ENCODE assay signal across 25 mouse cellular contexts in genomic region chr3:89221167-89221566, GRCm38 (mm10). TPM values are rescaled to one million over a fixed set of nuclear protein-coding genes. Genes with fewer than 3 reads are reported as not detected.
DNase-seq lines count a peak whose midpoint lies in the region; ATAC-seq lines count a peak whose summit lies in the region.
"Had no signal": no experiment of that assay in that cellular context is flagged by ENCODE, and none has a peak within 500 bp of the region (broad histone marks: within the 10 kb centered on the region; RNA-seq: fewer than 3 reads in every experiment).

No protein-coding gene starts in this region.

- no peak overlapping the region for H3K27ac ChIP-seq in hindbrain, embryonic 12.5 days
- no peak overlapping the region for H3K27ac ChIP-seq in hindbrain, embryonic 14.5 days
- peak overlapping the region; percentile 48; the same call in 1 of the 2 replicates for H3K27ac ChIP-seq in midbrain, embryonic 13.5 days
- H3K27ac ChIP-seq in midbrain, embryonic 11.5 days (ENCODE audit: low read depth, low read length), result no peak overlapping the region; the same call in 1 of the 2 replicates
- H3K27ac ChIP-seq in embryonic facial prominence, embryonic 10.5 days (replicated peaks), result no peak overlapping the region
- H3K27ac ChIP-seq in forebrain, embryonic 15.5 days (replicated peaks), result peak overlapping the region; percentile 27
- H3K27ac ChIP-seq: embryonic facial prominence, embryonic 15.5 days; intestine, embryonic 15.5 days; layer of hippocampus, adult 2 months; liver, embryonic 13.5 days; stomach, embryonic 15.5 days had no signal

- H3K4me1 ChIP-seq in hindbrain, embryonic 12.5 days, result peaks cover 51% of the 10 kb centered on the region
- peaks cover 19% of the 10 kb centered on the region for H3K4me1 ChIP-seq in hindbrain, embryonic 14.5 days (replicated peaks; ENCODE audit: control insufficient read depth, insufficient read depth, low read length)
- H3K4me1 ChIP-seq in midbrain, embryonic 13.5 days (replicated peaks), result peaks cover 82% of the 10 kb centered on the region
- H3K4me1 ChIP-seq in midbrain, embryonic 11.5 days (ENCODE audit: control insufficient read depth, insufficient read depth, low read length), result peaks cover 47% of the 10 kb centered on the region
- H3K4me1 ChIP-seq in embryonic facial prominence, embryonic 10.5 days, result peaks cover 60% of the 10 kb centered on the region
- peaks cover 42% of the 10 kb centered on the region for H3K4me1 ChIP-seq in forebrain, embryonic 15.5 days
- H3K4me1 ChIP-seq: liver, embryonic 13.5 days had no signal

- H3K9ac ChIP-seq in hindbrain, embryonic 12.5 days, result peak overlapping the region; percentile 35; the same call in 1 of the 2 replicates
- no peak overlapping the region for H3K9ac ChIP-seq in hindbrain, embryonic 14.5 days
- H3K9ac ChIP-seq in midbrain, embryonic 13.5 days (replicated peaks), result 0 out of 2 replicates have a peak overlapping the region, but pooled peaks have one; percentile 0
- no peak overlapping the region for H3K9ac ChIP-seq in midbrain, embryonic 11.5 days (ENCODE audit: low read length)
- no peak overlapping the region for H3K9ac ChIP-seq in forebrain, embryonic 15.5 days (replicated peaks)
- H3K9ac ChIP-seq: embryonic facial prominence, embryonic 15.5 days; heart, embryonic 12.5 days; intestine, embryonic 15.5 days; liver, embryonic 13.5 days; stomach, embryonic 15.5 days had no signal

- peaks cover 36% of the 10 kb centered on the region for H3K36me3 ChIP-seq in hindbrain, embryonic 12.5 days
- no peaks in the 10 kb centered on the region; the same call in 1 of the 2 replicates for H3K36me3 ChIP-seq in hindbrain, embryonic 14.5 days (replicated peaks; ENCODE audit: control insufficient read depth, insufficient read depth)
- H3K36me3 ChIP-seq in midbrain, embryonic 13.5 days, result peaks cover 48% of the 10 kb centered on the region
- H3K36me3 ChIP-seq in midbrain, embryonic 11.5 days (ENCODE audit: control insufficient read depth, insufficient read depth, low read length), result peaks cover 9% of the 10 kb centered on the region; the same call in 1 of the 2 replicates
- peaks cover 77% of the 10 kb centered on the region for H3K36me3 ChIP-seq in embryonic facial prominence, embryonic 10.5 days (replicated peaks)
- H3K36me3 ChIP-seq in forebrain, embryonic 15.5 days, result peaks cover 3% of the 10 kb centered on the region
- H3K36me3 ChIP-seq: intestine, embryonic 15.5 days; liver, embryonic 13.5 days; stomach, embryonic 15.5 days had no signal

- 67% methylated on average over 5 of the region's 5 CpGs for WGBS in hindbrain, embryonic 12.5 days
- WGBS in hindbrain, embryonic 14.5 days, result 61% methylated on average over 5 of the region's 5 CpGs
- 65% methylated on average over 5 of the region's 5 CpGs for WGBS in midbrain, embryonic 13.5 days
- WGBS in midbrain, embryonic 11.5 days, result 80% methylated on average over 5 of the region's 5 CpGs
- WGBS in embryonic facial prominence, embryonic 10.5 days, result 75% methylated on average over 5 of the region's 5 CpGs
- 47% methylated on average over 5 of the region's 5 CpGs for WGBS in forebrain, embryonic 15.5 days

- H3K4me2 ChIP-seq in hindbrain, embryonic 12.5 days (replicated peaks), result no peak overlapping the region
- no peak overlapping the region for H3K4me2 ChIP-seq in hindbrain, embryonic 14.5 days (replicated peaks)
- H3K4me2 ChIP-seq in midbrain, embryonic 13.5 days (replicated peaks), result no peak overlapping the region
- no peak overlapping the region for H3K4me2 ChIP-seq in midbrain, embryonic 11.5 days
- H3K4me2 ChIP-seq in forebrain, embryonic 15.5 days (replicated peaks), result no peak overlapping the region
- H3K4me2 ChIP-seq: embryonic facial prominence, embryonic 15.5 days; heart, embryonic 12.5 days; intestine, embryonic 15.5 days; liver, embryonic 13.5 days; stomach, embryonic 15.5 days had no signal

- no peaks in the 10 kb centered on the region for H3K27me3 ChIP-seq in hindbrain, embryonic 12.5 days
- no peaks in the 10 kb centered on the region for H3K27me3 ChIP-seq in hindbrain, embryonic 14.5 days (ENCODE audit: control insufficient read depth, insufficient read depth, low read length)
- H3K27me3 ChIP-seq in midbrain, embryonic 13.5 days, result no peaks in the 10 kb centered on the region
- no peaks in the 10 kb centered on the region for H3K27me3 ChIP-seq in midbrain, embryonic 11.5 days (ENCODE audit: control insufficient read depth, insufficient read depth, low read length)
- peaks cover 10% of the 10 kb centered on the region for H3K27me3 ChIP-seq in embryonic facial prominence, embryonic 10.5 days (replicated peaks; ENCODE audit: low read depth, poor library complexity, severe bottlenecking)
- no peaks in the 10 kb centered on the region for H3K27me3 ChIP-seq in forebrain, embryonic 15.5 days
- H3K27me3 ChIP-seq: embryonic facial prominence, embryonic 15.5 days; intestine, embryonic 15.5 days; stomach, embryonic 15.5 days had no signal

- H3K4me3 ChIP-seq in hindbrain, embryonic 12.5 days, result no peak overlapping the region
- H3K4me3 ChIP-seq in hindbrain, embryonic 14.5 days (replicated peaks; ENCODE audit: low read length), result no peak overlapping the region
- no peak overlapping the region for H3K4me3 ChIP-seq in midbrain, embryonic 13.5 days (replicated peaks)
- H3K4me3 ChIP-seq in midbrain, embryonic 11.5 days (ENCODE audit: low read depth, low read length), result no peak overlapping the region
- peak overlapping the region; percentile 11; the same call in 1 of the 2 replicates for H3K4me3 ChIP-seq in embryonic facial prominence, embryonic 10.5 days
- H3K4me3 ChIP-seq in forebrain, embryonic 15.5 days, result no peak overlapping the region
- H3K4me3 ChIP-seq: embryonic facial prominence, embryonic 15.5 days; heart, embryonic 12.5 days; intestine, embryonic 15.5 days; layer of hippocampus, adult 2 months; liver, embryonic 13.5 days; stomach, embryonic 15.5 days had no signal

- no peak for DNase-seq in hindbrain, embryonic 14.5 days (ENCODE audit: low spot score)
- DNase-seq in midbrain, embryonic 11.5 days (ENCODE audit: low spot score, missing footprints), result no peak
- no peak for DNase-seq in embryonic facial prominence, embryonic 10.5 days (ENCODE audit: low spot score)
- DNase-seq in adipocyte (ENCODE audit: low spot score), result no peak
- DNase-seq: adrenal gland, adult 8-10 months; cerebellum, adult 18-20 months; cerebellum, postnatal 25 days; embryo, embryonic 11 days; gastrocnemius, postnatal 25 days; heart, adult 18-20 months; heart, postnatal 10 days; kidney, adult 8-10 months; kidney, postnatal 14 days; liver, embryonic 13.5 days; lung, adult 2 months; lung, postnatal 14 days; thymus, postnatal 36 days had no signal

- no peak for ATAC-seq in hindbrain, embryonic 12.5 days (ENCODE audit: low FRiP score)
- ATAC-seq in hindbrain, embryonic 14.5 days (ENCODE audit: low FRiP score), result no peak
- no peak for ATAC-seq in midbrain, embryonic 13.5 days
- no peak for ATAC-seq in midbrain, embryonic 11.5 days (ENCODE audit: low FRiP score)
- ATAC-seq in forebrain, embryonic 15.5 days (replicated peaks), result no peak
- ATAC-seq: intestine, embryonic 15.5 days had no signal

- H3K9me3 ChIP-seq in hindbrain, embryonic 12.5 days (replicated peaks), result no peaks in the 10 kb centered on the region
- H3K9me3 ChIP-seq in hindbrain, embryonic 14.5 days (ENCODE audit: control insufficient read depth, low read length), result no peaks in the 10 kb centered on the region
- H3K9me3 ChIP-seq in midbrain, embryonic 13.5 days, result no peaks in the 10 kb centered on the region
- H3K9me3 ChIP-seq in midbrain, embryonic 11.5 days (ENCODE audit: control insufficient read depth, low read length), result no peaks in the 10 kb centered on the region
- H3K9me3 ChIP-seq in embryonic facial prominence, embryonic 10.5 days, result no peaks in the 10 kb centered on the region
- H3K9me3 ChIP-seq in forebrain, embryonic 15.5 days, result no peaks in the 10 kb centered on the region
- H3K9me3 ChIP-seq: embryonic facial prominence, embryonic 15.5 days; heart, embryonic 12.5 days; intestine, embryonic 15.5 days; liver, embryonic 13.5 days; stomach, embryonic 15.5 days had no signal

RNA-seq across cellular contexts. Expression of gene Mtx1, which starts 5.7 kb away (rescaled TPM):
- 174 and 175 TPM in 2 replicates for polyA plus RNA-seq in hindbrain, embryonic 12.5 days (2016; fragmentation: Nextera tagmentation; extraction: Ambion mirVana)
- polyA plus RNA-seq in hindbrain, embryonic 14.5 days (2014; fragmentation: Nextera tagmentation; extraction: Ambion mirVana), result 144 and 148 TPM in 2 replicates
- polyA plus RNA-seq in midbrain, embryonic 13.5 days (2015; fragmentation: Nextera tagmentation; extraction: Ambion mirVana), result 158 and 165 TPM in 2 replicates
- 174 and 179 TPM in 2 replicates for polyA plus RNA-seq in midbrain, embryonic 11.5 days (2014; fragmentation: Nextera tagmentation; extraction: Ambion mirVana)
- 248 and 258 TPM in 2 replicates for polyA plus RNA-seq in embryonic facial prominence, embryonic 10.5 days (2016; fragmentation: Nextera tagmentation; extraction: Ambion mirVana)
- 172 and 175 TPM in 2 replicates for polyA plus RNA-seq in forebrain, embryonic 15.5 days (2015; fragmentation: Nextera tagmentation; extraction: Ambion mirVana)

RNA-seq across cellular contexts. Expression of gene Thbs3, which starts 6.2 kb away (rescaled TPM):
- 64.5 and 71.3 TPM in 2 replicates for polyA plus RNA-seq in hindbrain, embryonic 12.5 days (2016; fragmentation: Nextera tagmentation; extraction: Ambion mirVana)
- polyA plus RNA-seq in hindbrain, embryonic 14.5 days (2014; fragmentation: Nextera tagmentation; extraction: Ambion mirVana), result 29.0 and 31.0 TPM in 2 replicates
- 82.9 and 86.2 TPM in 2 replicates for polyA plus RNA-seq in midbrain, embryonic 13.5 days (2015; fragmentation: Nextera tagmentation; extraction: Ambion mirVana)
- 50.7 and 55.8 TPM in 2 replicates for polyA plus RNA-seq in midbrain, embryonic 11.5 days (2014; fragmentation: Nextera tagmentation; extraction: Ambion mirVana)
- polyA plus RNA-seq in embryonic facial prominence, embryonic 10.5 days (2016; fragmentation: Nextera tagmentation; extraction: Ambion mirVana), result 42.0 and 43.3 TPM in 2 replicates
- 67.0 and 68.3 TPM in 2 replicates for polyA plus RNA-seq in forebrain, embryonic 15.5 days (2015; fragmentation: Nextera tagmentation; extraction: Ambion mirVana)

RNA-seq across cellular contexts. Expression of gene Muc1, which starts 7.7 kb away (rescaled TPM):
- 1.5 and 1.6 TPM in 2 replicates for polyA plus RNA-seq in hindbrain, embryonic 12.5 days (2016; fragmentation: Nextera tagmentation; extraction: Ambion mirVana)
- polyA plus RNA-seq in hindbrain, embryonic 14.5 days (2014; fragmentation: Nextera tagmentation; extraction: Ambion mirVana), result 0.47 and 0.52 TPM in 2 replicates
- 3.2 and 3.4 TPM in 2 replicates for polyA plus RNA-seq in midbrain, embryonic 13.5 days (2015; fragmentation: Nextera tagmentation; extraction: Ambion mirVana)
- 2.7 and 4.4 TPM in 2 replicates for polyA plus RNA-seq in midbrain, embryonic 11.5 days (2014; fragmentation: Nextera tagmentation; extraction: Ambion mirVana)
- 0.15 and 0.81 TPM in 2 replicates for polyA plus RNA-seq in embryonic facial prominence, embryonic 10.5 days (2016; fragmentation: Nextera tagmentation; extraction: Ambion mirVana)
- polyA plus RNA-seq in forebrain, embryonic 15.5 days (2015; fragmentation: Nextera tagmentation; extraction: Ambion mirVana), result 1.1 and 1.8 TPM in 2 replicates
- polyA plus RNA-seq: heart, embryonic 12.5 days had no signal

RNA-seq across cellular contexts. Expression of gene Gba, which starts 18.4 kb away (rescaled TPM):
- 50.3 and 51.3 TPM in 2 replicates for polyA plus RNA-seq in hindbrain, embryonic 12.5 days (2016; fragmentation: Nextera tagmentation; extraction: Ambion mirVana)
- polyA plus RNA-seq in hindbrain, embryonic 14.5 days (2014; fragmentation: Nextera tagmentation; extraction: Ambion mirVana), result 45.7 and 48.8 TPM in 2 replicates
- 43.5 and 46.7 TPM in 2 replicates for polyA plus RNA-seq in midbrain, embryonic 13.5 days (2015; fragmentation: Nextera tagmentation; extraction: Ambion mirVana)
- 41.4 and 45.9 TPM in 2 replicates for polyA plus RNA-seq in midbrain, embryonic 11.5 days (2014; fragmentation: Nextera tagmentation; extraction: Ambion mirVana)
- 33.8 and 33.9 TPM in 2 replicates for polyA plus RNA-seq in embryonic facial prominence, embryonic 10.5 days (2016; fragmentation: Nextera tagmentation; extraction: Ambion mirVana)
- 39.2 and 42.7 TPM in 2 replicates for polyA plus RNA-seq in forebrain, embryonic 15.5 days (2015; fragmentation: Nextera tagmentation; extraction: Ambion mirVana)

RNA-seq across cellular contexts. Expression of gene Krtcap2, which starts 24.6 kb away (rescaled TPM):
- polyA plus RNA-seq in hindbrain, embryonic 12.5 days (2016; fragmentation: Nextera tagmentation; extraction: Ambion mirVana), result 247 and 271 TPM in 2 replicates
- 209 and 224 TPM in 2 replicates for polyA plus RNA-seq in hindbrain, embryonic 14.5 days (2014; fragmentation: Nextera tagmentation; extraction: Ambion mirVana)
- polyA plus RNA-seq in midbrain, embryonic 13.5 days (2015; fragmentation: Nextera tagmentation; extraction: Ambion mirVana), result 205 and 209 TPM in 2 replicates
- 261 and 270 TPM in 2 replicates for polyA plus RNA-seq in midbrain, embryonic 11.5 days (2014; fragmentation: Nextera tagmentation; extraction: Ambion mirVana)
- 244 and 262 TPM in 2 replicates for polyA plus RNA-seq in embryonic facial prominence, embryonic 10.5 days (2016; fragmentation: Nextera tagmentation; extraction: Ambion mirVana)
- 192 and 205 TPM in 2 replicates for polyA plus RNA-seq in forebrain, embryonic 15.5 days (2015; fragmentation: Nextera tagmentation; extraction: Ambion mirVana)

Comparison
In these comparisons a context has a peak if more than half of its experiments do, and no peak if none do; other contexts are left out.
1. H3K27ac ChIP-seq: peak in midbrain, embryonic 13.5 days (single experiment) and forebrain, embryonic 15.5 days (single experiment); none in hindbrain, embryonic 12.5 days (single experiment), hindbrain, embryonic 14.5 days (single experiment), midbrain, embryonic 11.5 days (single experiment) and embryonic facial prominence, embryonic 10.5 days (single experiment).
2. H3K9ac ChIP-seq: peak in hindbrain, embryonic 12.5 days (single experiment) and midbrain, embryonic 13.5 days (single experiment); none in hindbrain, embryonic 14.5 days (single experiment), midbrain, embryonic 11.5 days (single experiment) and forebrain, embryonic 15.5 days (single experiment).